Mouse (Mus musculus) myocyte (in vitro differentiated cells): Measurements from ENCODE around the gene Poglut1.

Source experiments
- POLR2A ChIP-seq: IDR thresholded peaks from one replicate; pipeline ENCODE4 v1.6.1; 2011; ENCODE audit warnings: low read depth, mild to moderate bottlenecking, control low read depth, moderate library complexity; ENCODE audit not compliant: insufficient read length
- TCF12 ChIP-seq: IDR thresholded peaks from one replicate; pipeline ENCODE4 v1.6.1; 2011; ENCODE audit warnings: mild to moderate bottlenecking, control low read depth; ENCODE audit not compliant: poor library complexity, insufficient read depth, severe bottlenecking

GRCm38 (mm10) chr16:38571481-38571880, 21.4 kb upstream of the Poglut1 start:
- TF ChIP-seq TCF12 (no peak), POLR2A (no peak)
